Mouse (Mus musculus) spleen, adult 10 weeks (tissue): ENCODE results near the gene Akap13. TPM values are rescaled to one million over a fixed set of nuclear protein-coding genes. Genes with fewer than 3 reads are reported as not detected.

Experiments used
- polyA plus RNA-seq: library from polyadenylated mRNA; stranded (reverse); fragments of 350-450 nt; fragmentation: Illumina TruSeq; extraction: RNeasy Lipid Tissue Mini Kit (QIAGEN cat#74804); gene quantifications from one replicate; pipeline ENCODE4 v1.2.3, GENCODE M21; 2015; ENCODE audit warnings: low replicate concordance; ENCODE audit not compliant: insufficient read depth

Gene Akap13
- 173 TPM for polyA plus RNA-seq

DNA sequence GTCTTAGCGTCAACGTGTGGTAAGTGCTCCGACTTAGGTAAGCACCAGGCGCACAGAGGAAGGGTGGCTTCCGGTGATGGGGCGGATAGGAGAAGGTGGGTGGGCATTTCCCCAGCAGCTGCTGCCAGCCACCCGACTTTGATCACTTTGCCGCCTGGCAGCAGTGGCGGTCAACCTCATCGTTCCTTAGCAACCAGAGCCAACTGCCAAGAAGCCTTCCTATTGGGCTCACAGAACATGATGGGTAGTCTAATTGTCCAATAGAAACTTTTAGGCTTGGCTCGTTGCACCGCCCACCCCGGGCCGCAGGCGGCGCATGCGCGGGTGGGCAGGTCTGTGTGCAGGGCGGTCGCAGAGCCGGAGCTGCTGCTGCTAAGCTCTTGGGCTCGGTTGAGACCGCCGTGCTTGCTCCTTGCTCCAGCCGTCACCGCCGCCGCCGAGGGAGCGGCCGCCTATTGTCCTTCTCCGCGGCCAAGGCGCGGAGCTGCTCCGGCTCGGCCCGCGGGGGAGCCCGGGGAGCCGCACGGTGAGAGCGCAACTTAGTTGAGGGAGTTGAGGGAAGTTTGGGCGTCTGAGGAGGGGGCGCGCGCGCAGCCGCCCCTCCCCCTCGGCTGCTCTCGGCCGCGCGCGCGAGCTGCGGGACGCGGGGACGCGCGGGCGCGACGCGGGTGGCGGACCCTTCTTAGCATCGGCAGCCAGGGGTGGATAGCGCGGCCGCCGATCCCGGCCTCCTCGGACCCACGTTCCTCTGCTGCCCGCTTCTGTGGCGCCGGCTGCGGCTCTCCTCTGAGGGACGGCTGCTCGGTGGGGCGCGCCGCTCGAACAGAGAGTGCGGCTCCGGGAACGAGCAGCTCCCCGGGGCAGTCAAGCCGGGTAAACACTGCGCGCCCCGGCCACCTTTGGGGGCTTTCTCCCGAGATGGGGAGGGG is at the start of gene Akap13:
TSS of gene Akap13 (plus strand) at position 312 of the 929 bp plus-strand sequence.

Other genes starting within 250 kb of the Akap13 start
- gene Sv2b, start 146.3 kb upstream of the Akap13 start, polyA plus RNA-seq: 1.5 TPM